Mouse (Mus musculus): ENCODE measurements around the gene Eml6. TPM values are rescaled to one million over a fixed set of nuclear protein-coding genes. Genes with fewer than 3 reads are reported as not detected.
A peak's percentile ranks its signal among the peaks of the same experiment; 100 is the strongest.

Eml6 gene
- total RNA-seq (2014; fragmentation: Nextera tagmentation) (not detected in 2 replicates), total RNA-seq (2017) (0.12 and 0.22 TPM in 2 replicates), polyA plus RNA-seq (2012) (under 0.01 TPM in 1 of 2 replicates, not detected in the other)

DNA sequence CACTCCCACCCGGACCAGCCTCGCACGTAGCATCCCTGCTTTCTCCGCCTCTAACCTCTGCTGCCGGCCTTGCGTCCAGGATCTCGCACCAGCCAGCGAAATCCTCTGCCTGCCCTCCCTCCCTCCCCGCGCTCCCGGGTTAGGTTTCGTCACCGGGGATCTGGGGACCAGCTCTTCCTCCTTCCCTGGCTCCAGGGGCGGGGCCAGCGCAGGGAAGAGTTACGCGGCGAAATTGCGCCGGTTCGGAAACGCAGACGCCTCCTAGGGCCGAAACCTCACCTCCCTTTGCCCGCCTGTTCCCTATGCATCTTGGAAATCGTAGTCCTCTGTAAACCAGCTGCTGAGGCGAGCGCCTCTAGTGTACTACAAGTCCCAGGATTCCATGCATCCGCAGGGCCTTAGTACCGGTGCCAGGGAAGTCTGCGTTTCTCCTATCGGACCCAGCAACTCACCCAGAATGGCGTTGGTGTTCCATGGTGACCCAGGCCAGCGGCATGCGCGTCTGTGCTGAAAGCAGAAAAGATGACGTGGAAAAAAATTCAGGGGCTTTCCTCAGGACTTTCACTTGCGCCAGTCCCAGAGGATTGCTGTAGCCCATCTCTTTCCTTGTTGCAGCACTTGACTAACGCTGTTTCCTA, at the start of gene Eml6:
Gene Eml6 (minus strand): TSS at position 199 of the 638 bp plus-strand sequence.
- peaks cover 21% of the 10 kb centered on the region for H3K27me3 ChIP-seq (ENCODE audit: insufficient read depth, low read length)

DNA sequence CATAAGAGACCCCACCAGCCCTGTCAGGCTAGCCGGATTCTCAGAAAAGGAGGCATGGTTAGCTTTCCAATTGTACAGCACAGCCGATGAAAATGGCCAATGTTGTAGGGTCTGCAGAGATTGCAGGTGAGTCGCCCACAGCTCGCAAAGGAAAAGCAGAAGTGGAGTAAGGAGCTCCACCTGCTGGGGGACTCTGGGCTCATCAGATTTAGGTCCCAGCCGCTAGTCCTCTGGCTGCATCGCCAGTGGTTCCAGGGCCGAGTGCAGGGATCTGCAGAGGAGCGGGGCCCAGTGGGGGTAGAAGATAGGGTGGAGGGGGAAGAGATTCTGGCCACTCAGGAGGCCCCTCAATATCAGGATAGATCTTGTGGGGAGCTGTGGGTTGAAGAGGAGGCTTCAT, 31.5 kb upstream of the Eml6 start:
- TF ChIP-seq POLR2AphosphoS5 (IDR thresholded peaks at IDR 0.05; ENCODE audit: insufficient replicate concordance, low read depth, low read length), result no peak
- TF ChIP-seq GATA2 (IDR thresholded peaks at IDR 0.05; ENCODE audit: borderline replicate concordance, low read depth, low read length), result no peak
- no peak for TF ChIP-seq TAL1 (conservative IDR thresholded peaks at IDR 0.05; ENCODE audit: low read depth, low read length)
- no peak for TF ChIP-seq GATA1 (IDR thresholded peaks at IDR 0.05; ENCODE audit: borderline replicate concordance, low read length)
- TF ChIP-seq CTCF (IDR thresholded peaks at IDR 0.05; ENCODE audit: low read depth, low read length), result no peak
- Histone ChIP-seq H3K27me3 (ENCODE audit: insufficient read depth, low read length) (0 out of 2 replicates have a peak, but pooled peaks cover 3% of the 10 kb centered on the region), H3K4me1 (ENCODE audit: insufficient read depth, low read depth, low read length) (peaks cover 2% of the 10 kb centered on the region; the same call in 1 of the 2 replicates), H3K9me3 (replicated peaks) (no peaks in the 10 kb centered on the region), H3K4me3 (ENCODE audit: low read depth, low read length) (no peak overlapping the region), H3K36me3 (replicated peaks) (no peaks in the 10 kb centered on the region)
- DNase-seq (ENCODE audit: low spot score), result no peak
- no peak for ATAC-seq (ENCODE audit: extremely low read depth, insufficient number of reproducible peaks, low FRiP score, poor library complexity, severe bottlenecking)

More for the DNA sequence above, at the start of gene Eml6:
- no peaks in the 10 kb centered on the region for H3K36me3 ChIP-seq (replicated peaks)
- no peaks in the 10 kb centered on the region; the same call in 1 of the 2 replicates for H3K4me1 ChIP-seq (ENCODE audit: insufficient read depth, low read depth, low read length)
- peak within 1 kb of the TSS; percentile 55; the same call in 1 of the 2 replicates for H3K4me3 ChIP-seq (ENCODE audit: low read depth, low read length)
- TF ChIP-seq TAL1 (conservative IDR thresholded peaks at IDR 0.05; ENCODE audit: low read depth, low read length), result no peak
- TF ChIP-seq GATA1 (IDR thresholded peaks at IDR 0.05; ENCODE audit: borderline replicate concordance, low read length), result no peak
- TF ChIP-seq CTCF (IDR thresholded peaks at IDR 0.05; ENCODE audit: low read depth, low read length), result no peak
- no peak for TF ChIP-seq GATA2 (IDR thresholded peaks at IDR 0.05; ENCODE audit: borderline replicate concordance, low read depth, low read length)
- TF ChIP-seq POLR2AphosphoS5 (IDR thresholded peaks at IDR 0.05; ENCODE audit: insufficient replicate concordance, low read depth, low read length), result no peak
- peak; percentile 80 for ATAC-seq (ENCODE audit: extremely low read depth, insufficient number of reproducible peaks, low FRiP score, poor library complexity, severe bottlenecking)
- no peak for DNase-seq (ENCODE audit: low spot score)
- H3K9me3 ChIP-seq (replicated peaks), result no peaks in the 10 kb centered on the region

DNA sequence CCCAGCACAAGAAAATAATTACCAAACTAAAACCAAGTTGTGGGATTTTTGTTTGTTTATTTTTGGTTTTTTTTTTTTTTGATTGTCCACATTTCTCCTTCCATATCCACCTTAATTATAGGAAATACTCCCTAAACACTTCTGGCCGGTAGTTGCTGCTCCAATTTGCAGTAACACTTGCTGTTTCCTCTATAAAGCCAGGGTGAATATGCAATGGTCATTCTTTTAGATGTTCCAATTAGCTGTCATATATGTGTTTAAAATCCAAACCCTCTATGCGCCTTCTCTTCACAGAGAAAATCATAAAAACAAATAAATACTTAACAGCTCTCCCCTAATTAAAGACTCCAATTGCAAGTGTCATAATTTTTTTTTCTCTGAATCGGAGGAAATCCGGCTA, 689 bp downstream of the Eml6 start:
- no peak for DNase-seq (ENCODE audit: low spot score)
- no peak for ATAC-seq (ENCODE audit: extremely low read depth, insufficient number of reproducible peaks, low FRiP score, poor library complexity, severe bottlenecking)
- TF ChIP-seq TAL1 (conservative IDR thresholded peaks at IDR 0.05; ENCODE audit: low read depth, low read length) (no peak), GATA2 (IDR thresholded peaks at IDR 0.05; ENCODE audit: borderline replicate concordance, low read depth, low read length) (no peak), CTCF (IDR thresholded peaks at IDR 0.05; ENCODE audit: low read depth, low read length) (no peak), GATA1 (IDR thresholded peaks at IDR 0.05; ENCODE audit: borderline replicate concordance, low read length) (no peak), POLR2AphosphoS5 (IDR thresholded peaks at IDR 0.05; ENCODE audit: insufficient replicate concordance, low read depth, low read length) (no peak)
- Histone ChIP-seq H3K4me3 (ENCODE audit: low read depth, low read length) (no peak overlapping the region), H3K36me3 (replicated peaks) (no peaks in the 10 kb centered on the region), H3K4me1 (ENCODE audit: insufficient read depth, low read depth, low read length) (no peaks in the 10 kb centered on the region; the same call in 1 of the 2 replicates), H3K27me3 (ENCODE audit: insufficient read depth, low read length) (peaks cover 21% of the 10 kb centered on the region), H3K9me3 (replicated peaks) (no peaks in the 10 kb centered on the region)

DNA sequence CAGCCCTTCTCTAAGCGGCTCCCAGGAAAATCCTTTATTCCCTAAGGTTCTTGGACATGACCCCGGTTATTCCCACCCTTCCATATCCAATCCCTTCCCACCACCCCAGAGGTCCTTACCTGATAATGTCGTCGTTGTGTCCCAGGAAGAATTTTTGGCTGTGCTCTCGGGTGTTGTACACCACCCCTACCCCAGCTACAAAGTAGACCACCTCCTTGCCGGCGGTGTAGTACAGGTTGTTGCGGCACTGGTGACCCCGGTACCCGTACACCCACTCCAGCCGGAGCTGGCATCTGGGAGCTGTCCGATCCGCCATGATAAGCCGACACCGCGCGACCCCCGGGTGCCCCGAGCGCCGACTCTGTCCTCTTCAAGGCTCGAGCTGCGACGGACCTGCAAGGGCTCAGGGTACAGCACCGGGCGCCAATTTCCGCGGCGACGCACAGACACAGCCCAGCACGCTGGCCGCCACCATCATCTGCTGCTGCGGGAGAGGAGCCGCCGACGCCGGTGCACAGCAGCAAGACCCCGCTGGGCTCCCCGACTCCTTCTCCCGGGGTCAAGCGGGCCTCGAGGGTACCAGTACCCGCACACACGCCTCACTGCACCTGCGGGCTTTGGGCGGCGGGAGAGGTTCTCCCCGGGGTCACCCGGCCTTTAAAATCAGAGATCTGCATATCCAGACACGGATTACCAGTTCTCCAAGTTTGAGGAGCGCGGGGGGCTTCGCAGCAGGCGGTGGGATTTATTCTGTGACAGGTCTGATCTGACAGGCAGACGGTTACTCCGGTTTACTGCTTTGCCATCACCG, 1.4 kb downstream of the Eml6 start:
- no peaks in the 10 kb centered on the region; the same call in 1 of the 2 replicates for H3K4me1 ChIP-seq (ENCODE audit: insufficient read depth, low read depth, low read length)
- no peak for ATAC-seq (ENCODE audit: extremely low read depth, insufficient number of reproducible peaks, low FRiP score, poor library complexity, severe bottlenecking)
- H3K27me3 ChIP-seq (ENCODE audit: insufficient read depth, low read length), result peaks cover 21% of the 10 kb centered on the region
- H3K9me3 ChIP-seq (replicated peaks), result no peaks in the 10 kb centered on the region
- no peak for TF ChIP-seq GATA1 (IDR thresholded peaks at IDR 0.05; ENCODE audit: borderline replicate concordance, low read length)
- no peak for TF ChIP-seq POLR2AphosphoS5 (IDR thresholded peaks at IDR 0.05; ENCODE audit: insufficient replicate concordance, low read depth, low read length)
- no peak for TF ChIP-seq TAL1 (conservative IDR thresholded peaks at IDR 0.05; ENCODE audit: low read depth, low read length)
- TF ChIP-seq CTCF (IDR thresholded peaks at IDR 0.05; ENCODE audit: low read depth, low read length), result no peak
- TF ChIP-seq GATA2 (IDR thresholded peaks at IDR 0.05; ENCODE audit: borderline replicate concordance, low read depth, low read length), result no peak
- DNase-seq (ENCODE audit: low spot score), result no peak
- H3K36me3 ChIP-seq (replicated peaks), result no peaks in the 10 kb centered on the region
- no peak overlapping the region for H3K4me3 ChIP-seq (ENCODE audit: low read depth, low read length)

DNA sequence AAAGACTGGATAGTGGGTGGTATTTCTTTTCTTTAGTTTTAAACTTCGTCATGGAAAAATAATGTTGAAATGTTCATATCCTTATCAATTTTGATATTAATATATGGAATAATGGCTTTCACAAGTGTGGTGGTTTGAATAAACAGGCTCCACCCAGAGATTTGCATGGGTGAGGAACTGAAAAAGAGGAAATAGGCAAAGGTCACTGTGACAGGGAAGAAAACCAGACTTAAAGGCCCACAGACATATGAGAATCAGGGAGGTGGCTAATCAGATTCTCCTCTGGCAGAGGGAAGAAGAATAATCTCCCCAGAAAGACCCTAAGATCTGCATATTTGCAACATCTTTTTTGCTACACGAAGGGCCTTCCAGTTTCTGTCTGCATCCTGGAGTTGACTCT, 39.6 kb downstream of the Eml6 start:
- Histone ChIP-seq H3K27me3 (ENCODE audit: insufficient read depth, low read length) (no peaks in the 10 kb centered on the region), H3K36me3 (replicated peaks) (no peaks in the 10 kb centered on the region), H3K4me1 (ENCODE audit: insufficient read depth, low read depth, low read length) (no peaks in the 10 kb centered on the region), H3K4me3 (ENCODE audit: low read depth, low read length) (no peak overlapping the region), H3K9me3 (replicated peaks) (no peaks in the 10 kb centered on the region)
- no peak for ATAC-seq (ENCODE audit: extremely low read depth, insufficient number of reproducible peaks, low FRiP score, poor library complexity, severe bottlenecking)
- TF ChIP-seq GATA1 (IDR thresholded peaks at IDR 0.05; ENCODE audit: borderline replicate concordance, low read length) (no peak), TAL1 (conservative IDR thresholded peaks at IDR 0.05; ENCODE audit: low read depth, low read length) (no peak), CTCF (IDR thresholded peaks at IDR 0.05; ENCODE audit: low read depth, low read length) (no peak), GATA2 (IDR thresholded peaks at IDR 0.05; ENCODE audit: borderline replicate concordance, low read depth, low read length) (no peak), POLR2AphosphoS5 (IDR thresholded peaks at IDR 0.05; ENCODE audit: insufficient replicate concordance, low read depth, low read length) (no peak)
- no peak for DNase-seq (ENCODE audit: low spot score)

DNA sequence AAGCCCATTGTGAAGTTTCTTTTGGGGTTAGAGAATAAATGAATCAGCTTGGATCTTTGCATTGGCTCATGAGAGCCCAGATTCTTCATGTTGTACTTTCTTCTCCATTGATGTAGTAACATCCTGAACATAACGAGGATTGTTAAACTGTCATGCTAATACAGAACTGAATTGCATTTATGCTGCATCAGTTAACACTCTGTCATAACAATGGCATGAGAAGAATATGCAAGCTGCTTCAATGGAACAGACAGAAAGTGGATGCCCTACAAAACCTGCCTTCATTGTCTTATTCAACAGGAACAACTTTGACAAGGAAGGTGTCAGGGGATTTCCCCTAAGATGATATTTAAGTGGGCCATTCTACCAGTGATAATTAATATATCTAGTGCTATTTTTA, 57.0 kb downstream of the Eml6 start:
- Histone ChIP-seq H3K36me3 (replicated peaks) (no peaks in the 10 kb centered on the region), H3K9me3 (replicated peaks) (no peaks in the 10 kb centered on the region), H3K4me1 (ENCODE audit: insufficient read depth, low read depth, low read length) (no peaks in the 10 kb centered on the region), H3K4me3 (ENCODE audit: low read depth, low read length) (no peak overlapping the region), H3K27me3 (ENCODE audit: insufficient read depth, low read length) (no peaks in the 10 kb centered on the region)
- no peak for DNase-seq (ENCODE audit: low spot score)
- TF ChIP-seq POLR2AphosphoS5 (IDR thresholded peaks at IDR 0.05; ENCODE audit: insufficient replicate concordance, low read depth, low read length) (no peak), GATA1 (IDR thresholded peaks at IDR 0.05; ENCODE audit: borderline replicate concordance, low read length) (no peak), GATA2 (IDR thresholded peaks at IDR 0.05; ENCODE audit: borderline replicate concordance, low read depth, low read length) (no peak), TAL1 (conservative IDR thresholded peaks at IDR 0.05; ENCODE audit: low read depth, low read length) (no peak), CTCF (IDR thresholded peaks at IDR 0.05; ENCODE audit: low read depth, low read length) (no peak)
- ATAC-seq (ENCODE audit: extremely low read depth, insufficient number of reproducible peaks, low FRiP score, poor library complexity, severe bottlenecking), result no peak

All from G1E (cell line).